Mouse (Mus musculus) MEL (cell line): ENCODE measurements at regions not wholly inside any gene's neighbourhood (a gene's known extent, or its start where the extent isn't known, plus 50 kb on each side); places are given as distances from the start of the nearest gene placed in this dataset.

Experiments
- CTCF ChIP-seq, 3 experiments: IDR thresholded peaks in 2 of 3; conservative IDR thresholded peaks in 1 of 3; 2 replicates each; pipeline ENCODE4 v1.5.1; 2011 to 2012; ENCODE audit warnings: low read length in 3 of 3, low read depth in 2 of 3, mild to moderate bottlenecking in 2 of 3, improper control_type of control experiment in 1 of 3, inconsistent platforms in 1 of 3, mixed read lengths in 1 of 3, moderate library complexity in 1 of 3; ENCODE audit not compliant: control insufficient read depth in 1 of 3, insufficient read depth in 1 of 3, poor library complexity in 1 of 3, severe bottlenecking in 1 of 3
- ELF1 ChIP-seq: IDR thresholded peaks from 2 replicates; pipeline ENCODE4 v1.6.1; 2014; ENCODE audit warnings: low read depth, mild to moderate bottlenecking, inconsistent platforms, low read length, improper control_type of control experiment, moderate library complexity
- ETS1 ChIP-seq: IDR thresholded peaks from 2 replicates; pipeline ENCODE4 v1.6.1; 2012; ENCODE audit warnings: low read depth, mild to moderate bottlenecking, inconsistent platforms, low read length, improper control_type of control experiment, moderate library complexity
- POLR2A ChIP-seq, 2 experiments: IDR thresholded peaks; 2 replicates each; pipeline ENCODE4 v1.6.1; 2011 to 2012; ENCODE audit warnings: low read length in 2 of 2, mild to moderate bottlenecking in 2 of 2, control low read depth in 1 of 2, improper control_type of control experiment in 1 of 2, low read depth in 1 of 2, moderate library complexity in 1 of 2; ENCODE audit not compliant: control insufficient read depth in 1 of 2, insufficient read depth in 1 of 2, poor library complexity in 1 of 2
- POLR2AphosphoS5 ChIP-seq: IDR thresholded peaks from 2 replicates; pipeline ENCODE4 v1.6.1; 2012; ENCODE audit warnings: low read depth, borderline replicate concordance, mild to moderate bottlenecking, inconsistent platforms, low read length, moderate library complexity, mixed read lengths
- USF1 ChIP-seq: IDR thresholded peaks from 2 replicates; pipeline ENCODE4 v1.6.1; 2014; ENCODE audit warnings: low read depth, mild to moderate bottlenecking, inconsistent platforms, low read length, improper control_type of control experiment, moderate library complexity

DNA sequence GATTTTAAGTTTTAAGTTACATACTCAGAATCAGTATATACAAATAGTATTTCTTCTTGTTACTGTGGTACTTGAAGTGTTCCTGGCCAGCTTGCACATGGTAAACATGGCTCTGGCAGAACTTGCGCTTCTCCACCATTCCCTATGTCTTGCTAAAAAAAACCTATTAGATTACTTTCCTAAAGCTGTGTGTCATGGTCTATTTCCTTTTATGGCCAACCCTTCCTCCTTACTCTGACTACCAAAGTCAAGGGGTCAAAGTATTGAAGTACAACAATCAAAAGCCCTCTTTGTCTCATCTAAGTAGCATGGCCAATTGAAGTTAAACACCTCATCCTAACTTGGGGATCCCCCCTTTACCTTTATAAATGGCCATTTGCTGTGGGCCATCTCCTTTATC is 223.6 kb upstream of the 2610001J05Rik start:
- no peak for TF ChIP-seq CTCF (IDR thresholded peaks at IDR 0.05 in 2 of 3, conservative IDR thresholded peaks at IDR 0.05 in 1 of 3; ENCODE audit: control insufficient read depth in 1 of 3, insufficient read depth in 1 of 3, low read depth in 2 of 3, low read length in 3 of 3, poor library complexity in 1 of 3, severe bottlenecking in 1 of 3)
- TF ChIP-seq ETS1: no peak
- no peak for TF ChIP-seq POLR2AphosphoS5
- no peak for TF ChIP-seq POLR2A (IDR thresholded peaks at IDR 0.05; ENCODE audit: control insufficient read depth in 1 of 2, insufficient read depth in 1 of 2, low read depth in 1 of 2, low read length in 2 of 2, poor library complexity in 1 of 2)
- TF ChIP-seq ELF1: no peak
- TF ChIP-seq USF1: no peak
